Mouse (Mus musculus) right cerebral cortex, adult 18-20 months (tissue): ENCODE measurements around the gene Olfr68.
"Not testable (repeated sequence)": the region's sequence is repeated elsewhere in the genome, so short reads cannot be mapped to it uniquely, and the experiment has no call there.

Experiments used
- DNase-seq: peaks from one replicate; pipeline ENCODE4 v3.0.0; 2022; ENCODE audit warnings: mixed read lengths

Olfr68 gene

GRCm38 (mm10) chr7:103779598-103779997, at the start of gene Olfr68:
Olfr68 (minus strand) TSS chr7:103779698.
- no peak for DNase-seq

DNA sequence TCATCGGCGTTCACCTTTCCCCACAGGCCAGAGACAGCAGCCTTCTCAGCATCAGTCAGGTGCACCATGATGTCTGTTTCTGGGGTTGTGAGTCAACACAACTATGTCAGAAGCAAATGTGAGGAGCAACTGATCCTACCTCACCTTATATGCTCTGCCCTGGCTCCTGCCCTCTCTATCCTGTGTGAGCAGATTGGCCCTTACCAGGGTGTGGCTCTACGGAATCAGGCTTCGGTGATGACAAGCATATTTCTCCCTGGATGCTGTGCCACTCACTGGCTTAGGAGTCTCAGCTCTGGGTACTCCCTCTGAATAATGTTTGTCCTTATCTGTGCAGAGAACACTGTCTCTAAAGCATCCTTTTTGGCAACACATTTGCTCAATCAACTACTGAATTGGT, 48.3 kb upstream of the Olfr68 start, which contains the start of gene Hbb-bs:
Gene Hbb-bs (minus strand): TSS at position 289 of the 400 bp plus-strand sequence.
- DNase-seq: no peak

DNA sequence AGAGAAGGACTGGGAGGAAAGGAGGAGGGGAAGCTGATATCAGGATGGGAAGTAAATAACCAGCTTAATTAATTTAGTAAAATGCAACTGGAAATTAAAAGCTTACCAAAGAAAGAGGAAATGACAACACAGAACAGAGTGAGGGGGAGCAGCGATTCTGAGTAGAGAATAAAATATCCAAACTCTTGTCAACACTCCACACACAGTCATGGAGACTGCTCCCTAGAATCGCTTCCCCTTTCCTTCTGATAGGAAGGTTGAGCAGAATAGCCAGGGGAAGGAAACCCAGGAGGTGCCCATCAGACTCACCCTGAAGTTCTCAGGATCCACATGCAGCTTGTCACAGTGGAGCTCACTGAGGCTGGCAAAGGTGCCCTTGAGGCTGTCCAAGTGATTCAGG, 47.6 kb upstream of the Olfr68 start:
- not testable (repeated sequence) for DNase-seq

DNA sequence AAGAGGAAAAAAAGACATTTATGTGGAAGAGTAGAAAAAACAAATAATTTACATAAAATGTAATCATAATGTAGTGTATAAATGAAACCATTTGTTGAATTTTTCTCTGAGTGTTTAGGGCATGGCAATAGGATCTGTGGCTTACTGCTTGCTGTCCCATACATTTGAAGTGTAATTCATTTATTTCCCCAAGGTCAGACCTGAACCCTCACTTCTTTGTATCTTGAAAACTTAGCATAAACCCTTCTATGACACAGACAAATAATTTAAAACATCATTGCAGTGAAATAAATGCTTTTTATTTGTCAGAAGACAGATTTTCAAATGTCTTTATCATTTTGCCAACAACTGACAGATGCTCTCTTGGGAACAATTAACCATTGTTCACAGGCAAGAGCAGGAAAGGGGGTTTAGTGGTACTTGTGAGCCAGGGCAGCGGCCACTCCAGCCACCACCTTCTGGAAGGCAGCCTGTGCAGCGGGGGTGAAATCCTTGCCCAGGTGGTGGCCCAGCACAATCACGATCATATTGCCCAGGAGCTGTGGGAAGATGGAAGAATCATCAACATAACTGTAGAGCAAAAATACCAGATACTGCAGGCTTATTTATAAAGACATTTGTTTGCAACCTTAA, 46.9 kb upstream of the Olfr68 start:
- no peak for DNase-seq

DNA sequence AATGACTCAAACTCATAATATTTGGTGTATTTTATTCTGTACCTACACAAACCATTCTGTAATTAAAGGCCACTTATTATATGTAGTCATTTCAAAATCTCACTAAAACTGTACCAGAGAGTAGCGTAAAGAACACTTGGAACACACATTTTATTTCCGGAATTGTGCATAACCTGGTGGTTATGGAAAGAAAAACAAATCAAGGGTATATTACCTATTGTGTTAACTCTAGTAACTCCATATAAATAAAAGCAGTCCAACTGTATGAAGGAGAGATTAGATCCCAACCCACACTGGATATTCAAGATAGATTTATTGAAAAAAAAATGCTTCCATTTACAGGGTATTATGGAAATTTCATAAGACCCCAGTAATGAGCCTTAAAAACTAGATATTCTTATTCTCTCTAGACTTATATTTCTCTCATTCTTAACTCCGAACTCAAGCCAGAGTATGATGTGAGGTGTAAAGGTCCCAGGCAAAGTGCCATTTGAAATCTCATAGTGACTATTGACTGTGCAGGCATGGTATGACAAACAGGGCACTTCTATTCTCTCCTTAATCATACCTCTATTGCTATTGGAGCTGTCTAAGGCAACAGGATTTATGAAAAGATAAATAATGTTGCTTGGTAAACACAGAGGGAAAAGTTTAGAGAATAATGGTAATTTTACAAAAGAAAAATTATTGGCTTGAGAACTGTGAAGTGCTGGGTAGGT, 46.2 kb upstream of the Olfr68 start:
- DNase-seq: no peak

GRCm38 (mm10) chr7:103824597-103824996, 45.1 kb upstream of the Olfr68 start:
- no peak for DNase-seq

GRCm38 (mm10) chr7:103815085-103815484, 35.6 kb upstream of the Olfr68 start:
- DNase-seq: not testable (repeated sequence)

DNA sequence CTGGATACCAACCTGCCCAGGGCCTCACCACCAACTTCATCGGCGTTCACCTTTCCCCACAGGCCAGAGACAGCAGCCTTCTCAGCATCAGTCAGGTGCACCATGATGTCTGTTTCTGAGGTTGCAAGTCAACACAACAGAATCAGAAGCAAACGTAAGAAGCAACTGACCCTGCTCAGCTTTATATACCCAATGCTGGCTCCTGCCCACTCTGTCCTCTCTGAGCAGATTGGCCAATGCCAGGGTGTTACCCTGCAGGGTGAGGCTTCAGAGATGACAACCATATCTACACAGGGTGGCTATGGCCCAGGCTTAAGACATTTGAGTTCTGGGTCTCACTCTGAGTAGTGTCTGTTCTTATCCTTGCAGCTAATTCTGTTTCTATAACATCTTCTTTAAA, 34.3 kb upstream of the Olfr68 start, which contains the start of gene Hbb-bt:
Gene Hbb-bt (minus strand): TSS at position 231 of the 400 bp plus-strand sequence.
- DNase-seq: no peak

- not testable (repeated sequence) for DNase-seq
Observed at GRCm38 (mm10) chr7:103813152-103813551, 33.7 kb upstream of the Olfr68 start.

DNA sequence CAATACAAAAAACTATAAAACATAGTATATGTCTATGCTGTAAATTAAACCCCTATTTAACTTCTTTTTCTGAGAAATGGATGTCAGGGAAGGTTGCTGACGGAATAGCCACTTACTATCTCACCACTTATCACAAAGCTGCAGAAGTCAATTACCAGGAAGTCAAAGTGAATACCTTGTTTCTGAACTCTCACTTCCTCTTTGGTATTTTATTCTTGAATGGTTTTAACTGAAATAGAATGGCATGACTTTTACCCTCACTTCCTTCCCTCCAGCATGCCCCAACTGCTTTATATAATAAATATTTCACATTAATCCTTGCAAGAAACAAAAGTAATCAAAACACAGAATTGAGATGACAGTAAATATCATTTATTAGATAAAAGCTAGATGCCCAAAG, 32.7 kb upstream of the Olfr68 start:
- no peak for DNase-seq

- DNase-seq: no peak
Observed at GRCm38 (mm10) chr7:103811223-103811845, 31.8 kb upstream of the Olfr68 start.

DNA sequence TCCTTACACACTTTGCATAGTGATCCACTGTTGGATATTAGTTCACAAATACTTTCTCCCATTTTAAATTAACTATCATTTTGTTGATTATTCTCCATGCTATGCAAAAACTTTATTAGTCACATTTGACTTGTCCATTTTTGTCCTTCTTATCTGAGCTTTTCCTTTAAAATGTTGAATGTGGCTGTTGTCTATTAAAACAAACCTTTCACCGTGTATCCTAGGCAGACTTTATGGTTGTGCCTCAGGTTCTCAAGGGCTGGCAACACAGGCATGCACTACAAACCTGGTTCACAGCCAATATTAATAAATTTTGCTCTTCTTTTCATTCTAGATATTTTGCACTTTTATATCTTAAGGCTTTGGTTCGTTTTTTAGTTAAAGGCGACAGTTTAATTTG, 31.2 kb upstream of the Olfr68 start:
- DNase-seq: no peak

GRCm38 (mm10) chr7:103810296-103810695, 30.8 kb upstream of the Olfr68 start:
- no peak for DNase-seq

GRCm38 (mm10) chr7:103809801-103810155, 30.3 kb upstream of the Olfr68 start:
- no peak for DNase-seq

DNA sequence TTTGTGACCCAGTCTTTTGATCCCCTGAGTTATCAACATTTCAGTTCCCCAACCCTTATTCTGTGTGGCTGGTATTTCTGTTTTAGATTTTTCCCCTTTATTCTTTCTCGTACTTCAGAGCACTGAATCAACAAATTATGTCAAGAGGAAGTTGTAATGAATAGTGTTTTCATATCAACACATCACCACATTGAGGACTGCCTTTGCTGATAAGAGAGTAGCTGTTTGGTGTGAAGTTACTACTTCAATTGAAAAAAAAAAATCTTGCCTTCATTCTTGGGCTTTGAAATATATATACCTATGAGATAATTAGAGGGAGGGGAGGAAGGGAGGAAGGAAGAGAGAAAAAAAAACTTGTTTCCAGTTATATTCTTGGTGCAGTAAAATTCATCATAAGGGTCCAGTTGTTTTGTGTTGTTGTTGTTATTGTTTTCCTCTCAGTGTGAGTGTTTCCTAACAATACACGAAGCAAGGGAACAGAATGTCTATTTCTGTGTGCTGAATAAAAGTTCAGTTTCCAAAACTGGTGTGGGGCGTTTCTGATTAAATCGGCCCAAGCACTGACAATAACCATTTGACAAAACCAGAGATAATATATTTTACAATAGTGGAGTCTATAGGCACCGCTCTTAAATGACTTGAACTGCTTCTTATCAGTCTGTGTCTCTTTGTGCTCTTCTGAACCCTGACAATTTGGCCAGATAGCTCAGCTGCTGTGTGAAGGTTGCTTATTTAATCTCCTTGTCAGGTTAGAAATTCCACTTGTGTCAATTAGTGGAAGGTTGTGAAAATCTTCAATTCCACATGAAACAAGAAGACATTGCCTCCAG, 29.7 kb upstream of the Olfr68 start:
- no peak for DNase-seq

DNA sequence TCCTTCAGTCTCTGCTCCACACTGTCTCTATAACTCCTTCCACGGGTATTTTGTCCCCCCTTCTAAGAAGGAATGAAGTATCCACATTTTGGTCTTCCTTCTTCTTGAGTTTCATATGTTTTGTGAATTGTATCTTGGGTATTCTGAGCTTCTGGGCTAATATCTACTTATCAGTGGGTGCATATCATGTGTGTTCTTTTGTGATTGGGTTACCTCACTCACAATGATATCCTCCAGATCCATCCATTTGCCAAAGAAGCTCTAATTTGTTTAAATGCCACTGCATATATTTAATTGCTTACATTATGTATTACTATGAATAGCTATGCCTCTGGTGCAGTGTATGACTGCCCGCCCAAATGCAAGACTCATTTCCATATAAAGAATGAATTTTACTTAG, 28.6 kb upstream of the Olfr68 start:
- not testable (repeated sequence) for DNase-seq

DNA sequence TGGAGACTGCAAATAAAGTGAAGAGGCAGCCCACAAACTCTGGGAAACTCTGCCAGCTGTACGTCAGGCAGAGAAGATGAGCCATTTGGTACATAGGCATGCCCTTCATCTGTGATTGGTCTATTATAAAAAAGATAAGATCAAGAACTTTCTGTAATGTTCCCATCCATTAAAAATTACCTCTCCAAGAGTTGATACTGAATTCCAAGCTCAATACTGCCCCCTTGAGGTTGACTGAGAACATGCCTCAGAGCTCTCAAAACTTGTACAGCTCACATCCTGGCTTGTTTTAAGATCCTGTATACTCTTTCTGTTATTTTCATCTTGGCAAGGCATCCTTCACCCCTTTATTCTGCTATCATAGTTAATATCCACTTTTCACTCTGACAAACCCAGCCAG, 27.4 kb upstream of the Olfr68 start:
- DNase-seq: peak; percentile 13

DNA sequence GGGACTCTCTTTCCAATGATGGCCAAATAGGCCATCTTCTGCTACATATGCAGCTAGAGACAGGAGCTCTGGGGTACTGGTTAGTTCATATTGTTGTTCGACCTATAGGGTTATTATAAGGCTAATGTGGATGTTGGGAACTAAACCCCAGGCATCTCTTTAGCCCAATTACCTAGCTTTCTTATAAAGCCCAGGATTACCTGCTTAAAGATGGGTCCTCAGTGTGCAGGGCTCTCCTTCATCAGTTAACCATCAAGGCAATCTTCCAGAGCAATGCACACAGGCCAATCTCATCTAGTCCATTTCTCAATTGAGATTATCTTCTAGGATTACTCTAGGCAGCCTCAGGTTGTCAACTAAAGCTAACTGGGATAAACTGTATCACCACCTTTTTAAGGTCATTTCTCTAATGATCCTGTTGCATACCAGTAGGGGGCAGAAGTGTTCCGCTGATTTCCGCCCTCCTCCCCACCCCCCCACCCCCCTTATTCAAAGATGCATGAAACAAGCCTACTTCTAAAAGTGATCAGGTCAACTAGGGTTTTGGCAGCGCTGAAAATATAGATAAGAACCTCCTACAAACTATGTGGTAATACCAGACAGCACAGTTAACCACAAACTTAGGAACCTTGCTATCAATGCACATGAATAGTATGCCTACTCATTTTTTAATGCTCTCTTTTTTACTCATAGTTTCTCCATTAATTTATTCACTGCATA, 13.3 kb upstream of the Olfr68 start:
- no peak for DNase-seq

DNA sequence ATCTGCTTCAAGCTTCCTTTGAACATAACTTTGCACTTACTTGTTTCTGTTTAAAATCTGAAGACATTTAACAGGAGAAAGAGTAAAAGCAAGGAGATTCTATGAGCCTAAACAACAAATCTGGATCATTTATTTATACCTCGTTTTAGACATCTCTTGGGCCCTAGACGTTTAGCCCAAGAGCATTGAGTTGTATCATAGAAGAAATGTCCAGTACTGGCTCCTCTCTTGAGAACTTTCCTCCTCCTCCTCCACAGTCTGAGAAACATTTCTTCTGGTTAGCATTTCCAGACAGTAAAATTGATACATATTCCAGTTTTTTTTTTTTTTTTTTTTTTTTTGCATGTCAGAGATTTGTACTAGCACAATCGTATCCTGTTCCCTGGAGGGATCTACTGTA, 12.2 kb upstream of the Olfr68 start, which contains the start of gene Olfr67:
Gene Olfr67 (minus strand): TSS at position 101 of the 400 bp plus-strand sequence.
- DNase-seq: no peak

DNA sequence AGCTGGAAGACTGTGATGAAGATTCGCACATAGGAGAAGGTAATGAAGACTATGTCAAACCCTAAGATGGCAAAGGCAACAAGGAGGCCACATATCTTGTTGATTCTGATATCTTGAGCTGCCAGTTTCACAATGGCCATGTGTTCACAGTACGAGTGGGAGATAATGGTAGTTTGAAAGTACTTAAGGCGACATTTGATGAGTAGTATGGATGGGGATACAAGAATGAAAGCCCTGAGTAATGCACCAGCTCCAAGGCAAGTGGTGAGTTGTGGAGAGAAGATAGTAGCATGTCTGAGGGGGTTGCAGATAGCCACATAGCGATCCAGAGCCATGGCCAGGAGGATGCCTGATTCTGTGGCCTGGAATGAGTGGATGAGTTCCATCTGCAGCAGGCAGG, 1.8 kb downstream of the Olfr68 start:
- DNase-seq: not testable (repeated sequence)

- no peak for DNase-seq
Observed at GRCm38 (mm10) chr7:103771494-103771893, 8.0 kb downstream of the Olfr68 start, which contains the start of gene Olfr69. Olfr69 (minus strand) TSS chr7:103771594.

GRCm38 (mm10) chr7:103767687-103768086, 11.8 kb downstream of the Olfr68 start:
- not testable (repeated sequence) for DNase-seq
